Mouse (Mus musculus) E14TG2a.4 (cell line): ENCODE data around the gene Gm9767.

Experiments
- H3K27me3 ChIP-seq: 2 replicates; pipeline ENCODE4 v1.6.1; 2014; ENCODE audit warnings: low read length, control low read depth; ENCODE audit not compliant: insufficient read depth
- H3K36me3 ChIP-seq: 2 replicates; pipeline ENCODE4 v1.6.1; 2014; ENCODE audit warnings: low read length, control low read depth; ENCODE audit not compliant: insufficient read depth
- H3K4me1 ChIP-seq: replicated peaks from 2 replicates; pipeline ENCODE4 v1.6.1; 2014; ENCODE audit warnings: low read depth, low read length, control low read depth
- H3K4me3 ChIP-seq: replicated peaks from 2 replicates; pipeline ENCODE4 v1.5.1; 2014; ENCODE audit warnings: mild to moderate bottlenecking, low read length
- H3K9me3 ChIP-seq: 2 replicates; pipeline ENCODE4 v1.6.1; 2014; ENCODE audit warnings: low read length, control low read depth
- CTCF ChIP-seq: conservative IDR thresholded peaks from 2 replicates; pipeline ENCODE4 v1.5.1; 2014; ENCODE audit warnings: low read length
- NANOG ChIP-seq: IDR thresholded peaks from 2 replicates; pipeline ENCODE4 v1.6.1; 2014; ENCODE audit warnings: borderline replicate concordance, low read length, mixed read lengths
- POU5F1 ChIP-seq: IDR thresholded peaks from 2 replicates; pipeline ENCODE4 v1.6.1; 2014; ENCODE audit warnings: low read length, borderline replicate concordance

Gm9767 gene

GRCm38 (mm10) chr10:26077671-26078481 lies at the start of gene Gm9767:
Gm9767 (plus strand) TSS chr10:26078255.
- peaks cover 6% of the 10 kb centered on the region; the same call in 1 of the 2 replicates for H3K4me1 ChIP-seq
- no peak for TF ChIP-seq POU5F1
- TF ChIP-seq CTCF, result no peak
- TF ChIP-seq NANOG, result no peak
- no peaks in the 10 kb centered on the region for H3K9me3 ChIP-seq
- no peaks in the 10 kb centered on the region for H3K36me3 ChIP-seq
- H3K4me3 ChIP-seq, result peak within 1 kb of the TSS; percentile 85
- H3K27me3 ChIP-seq, result peaks cover 47% of the 10 kb centered on the region

GRCm38 (mm10) chr10:26034931-26035330 lies 43.1 kb upstream of the Gm9767 start:
- no peaks in the 10 kb centered on the region for H3K27me3 ChIP-seq
- H3K4me3 ChIP-seq, result no peak overlapping the region
- no peak for TF ChIP-seq POU5F1
- no peak for TF ChIP-seq NANOG
- no peak for TF ChIP-seq CTCF
- H3K9me3 ChIP-seq, result no peaks in the 10 kb centered on the region
- no peaks in the 10 kb centered on the region for H3K36me3 ChIP-seq
- H3K4me1 ChIP-seq, result peaks cover 10% of the 10 kb centered on the region

- Histone ChIP-seq H3K4me3 (no peak overlapping the region), H3K36me3 (no peaks in the 10 kb centered on the region), H3K27me3 (no peaks in the 10 kb centered on the region), H3K4me1 (no peaks in the 10 kb centered on the region), H3K9me3 (no peaks in the 10 kb centered on the region)
- TF ChIP-seq POU5F1, result no peak
Measured at GRCm38 (mm10) chr10:26051177-26051576, 26.9 kb upstream of the Gm9767 start.

- TF ChIP-seq NANOG (no peak), POU5F1 (no peak), CTCF (no peak)
- Histone ChIP-seq H3K4me3 (no peak overlapping the region), H3K27me3 (no peaks in the 10 kb centered on the region), H3K4me1 (no peaks in the 10 kb centered on the region), H3K9me3 (peaks cover 6% of the 10 kb centered on the region), H3K36me3 (no peaks in the 10 kb centered on the region)
Measured at GRCm38 (mm10) chr10:26059662-26060307, 18.3 kb upstream of the Gm9767 start.

- TF ChIP-seq NANOG (no peak), CTCF (no peak), POU5F1 (no peak)
- Histone ChIP-seq H3K27me3 (no peaks in the 10 kb centered on the region), H3K9me3 (peaks cover 21% of the 10 kb centered on the region), H3K4me1 (no peaks in the 10 kb centered on the region), H3K4me3 (no peak overlapping the region), H3K36me3 (no peaks in the 10 kb centered on the region)
Measured at GRCm38 (mm10) chr10:26063071-26063470, 15.0 kb upstream of the Gm9767 start.

GRCm38 (mm10) chr10:26071986-26072385 lies 6.1 kb upstream of the Gm9767 start:
- Histone ChIP-seq H3K4me1 (no peaks in the 10 kb centered on the region), H3K4me3 (no peak overlapping the region), H3K9me3 (peaks cover 9% of the 10 kb centered on the region), H3K27me3 (peaks cover 19% of the 10 kb centered on the region), H3K36me3 (no peaks in the 10 kb centered on the region)
- TF ChIP-seq POU5F1 (no peak), CTCF (no peak), NANOG (no peak)

GRCm38 (mm10) chr10:26076949-26077348 lies 1.1 kb upstream of the Gm9767 start:
- Histone ChIP-seq H3K27me3 (peaks cover 47% of the 10 kb centered on the region), H3K4me3 (no peak overlapping the region)
- no peak for TF ChIP-seq NANOG

GRCm38 (mm10) chr10:26078521-26079142 lies 577 bp downstream of the Gm9767 start, which contains the start of gene Tmem200a:
Tmem200a (minus strand) TSS chr10:26079052.
- peaks cover 47% of the 10 kb centered on the region for H3K27me3 ChIP-seq
- H3K9me3 ChIP-seq, result no peaks in the 10 kb centered on the region
- no peaks in the 10 kb centered on the region for H3K36me3 ChIP-seq
- peak within 1 kb of the TSS; percentile 85 for H3K4me3 ChIP-seq
- TF ChIP-seq POU5F1 (no peak), CTCF (peak; percentile 72)
- peaks cover 6% of the 10 kb centered on the region; the same call in 1 of the 2 replicates for H3K4me1 ChIP-seq

More at GRCm38 (mm10) chr10:26076949-26077348, 1.1 kb upstream of the Gm9767 start:
- H3K36me3 ChIP-seq, result no peaks in the 10 kb centered on the region
- H3K4me1 ChIP-seq, result peaks cover 6% of the 10 kb centered on the region; the same call in 1 of the 2 replicates
- no peaks in the 10 kb centered on the region for H3K9me3 ChIP-seq
